Mouse (Mus musculus) urinary bladder, postnatal 4 days (tissue): Measurements from ENCODE around the gene Srr.

Experiments used
- DNase-seq, 2 experiments: peaks; one replicate each; pipeline ENCODE4 v3.0.0; 2021 to 2022; ENCODE audit warnings: low spot score in 2 of 2

Srr gene

DNA sequence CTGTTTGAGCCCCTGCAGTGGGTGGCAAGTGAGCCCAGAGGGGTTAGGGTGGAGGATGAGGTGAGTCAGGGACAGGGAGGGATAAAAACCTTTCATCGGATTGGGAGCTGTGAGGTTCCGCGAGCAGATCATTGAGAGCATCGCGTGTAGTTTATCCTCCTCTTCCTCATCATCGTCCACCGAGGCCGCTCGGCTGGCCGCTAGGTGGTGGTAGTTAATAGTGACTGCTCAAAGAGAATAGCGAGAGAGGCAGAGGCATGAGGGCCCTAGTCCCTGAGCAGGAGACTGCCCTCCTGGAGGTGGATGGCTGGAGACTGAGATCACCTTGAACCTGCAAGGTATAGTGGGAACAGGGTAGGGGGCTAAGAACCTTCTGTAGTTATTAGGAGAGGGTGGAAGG is 62.3 kb downstream of the Srr start:
- no peak for DNase-seq

GRCm38 (mm10) chr11:74862129-74862528 is 63.6 kb downstream of the Srr start:
- DNase-seq = no peak

- DNase-seq = no peak
Observed at GRCm38 (mm10) chr11:74857756-74858155, 68.0 kb downstream of the Srr start.
